Mouse (Mus musculus): Measurements from ENCODE around the gene Pcbd2. TPM values are rescaled to one million over a fixed set of nuclear protein-coding genes. Genes with fewer than 3 reads are reported as not detected.
A peak's percentile ranks its signal among the peaks of the same experiment; 100 is the strongest.

Gene Pcbd2
- total RNA-seq, 2 experiments from 2014 or later: 18.2 to 25.7 TPM

GRCm38 (mm10) chr13:55714501-55715166 is 12.5 kb upstream of the Pcbd2 start, which contains the start of gene Txndc15:
TSS of gene Txndc15 (plus strand) at chr13:55714650.
- DNase-seq: peak; percentile 91
- TF ChIP-seq CTCF (IDR thresholded peaks at IDR 0.05): no peak
- Histone ChIP-seq H3K27ac (peak within 1 kb of the TSS; percentile 95), H3K4me3 (peak within 1 kb of the TSS; percentile 94)
- intact Hi-C loops (cut with DNase I): no loop called here

GRCm38 (mm10) chr13:55715167-55715512 is 12.0 kb upstream of the Pcbd2 start:
- intact Hi-C loops (cut with DNase I): no loop called here
- peak overlapping the region; percentile 95 for H3K27ac ChIP-seq
- TF ChIP-seq CTCF (IDR thresholded peaks at IDR 0.05): no peak
- peak overlapping the region; percentile 94 for H3K4me3 ChIP-seq
- DNase-seq: no peak

- TF ChIP-seq CTCF (IDR thresholded peaks at IDR 0.05): no peak
- H3K4me3 ChIP-seq: peak overlapping the region; percentile 94; the same call in 1 of the 2 replicates
- intact Hi-C loops (cut with DNase I): no loop called here
- H3K27ac ChIP-seq: no peak overlapping the region
- no peak for DNase-seq
Measured at GRCm38 (mm10) chr13:55715908-55716510, 11.2 kb upstream of the Pcbd2 start.

GRCm38 (mm10) chr13:55721516-55721915 is 5.7 kb upstream of the Pcbd2 start:
- no peak overlapping the region for H3K4me3 ChIP-seq
- intact Hi-C loops (cut with DNase I): no loop called here
- no peak overlapping the region for H3K27ac ChIP-seq
- no peak for DNase-seq
- TF ChIP-seq CTCF (IDR thresholded peaks at IDR 0.05): no peak

GRCm38 (mm10) chr13:55721995-55722394 is 5.2 kb upstream of the Pcbd2 start:
- intact Hi-C loops (cut with DNase I): no loop called here
- no peak for DNase-seq
- no peak overlapping the region for H3K27ac ChIP-seq
- no peak for TF ChIP-seq CTCF (IDR thresholded peaks at IDR 0.05)
- no peak overlapping the region for H3K4me3 ChIP-seq

GRCm38 (mm10) chr13:55726598-55727119 is 509 bp upstream of the Pcbd2 start:
- DNase-seq: no peak
- Histone ChIP-seq H3K4me3 (peak overlapping the region; percentile 87), H3K27ac (peak overlapping the region; percentile 96)
- intact Hi-C loops (cut with DNase I): loop anchor here (5.0 kb wide), 2 partner anchors 34 to 124 kb away; partner anchors contain the start of gene B230219D22Rik
- TF ChIP-seq CTCF (IDR thresholded peaks at IDR 0.05): peak; percentile 47

GRCm38 (mm10) chr13:55727839-55728238 is 671 bp downstream of the Pcbd2 start:
- intact Hi-C loops (cut with DNase I): loop anchor here (2.0 to 5.0 kb wide), 3 partner anchors 36 to 126 kb away; partner anchors contain the start of gene B230219D22Rik
- Histone ChIP-seq H3K27ac (peak overlapping the region; percentile 96), H3K4me3 (peak overlapping the region; percentile 87)
- TF ChIP-seq CTCF (IDR thresholded peaks at IDR 0.05): peak; percentile 77
- peak; percentile 70 for DNase-seq

- no peak for DNase-seq
- H3K4me3 ChIP-seq: no peak overlapping the region
- intact Hi-C loops (cut with DNase I): loop anchor here (10.0 kb wide), 1 partner anchor 234 kb away; no protein-coding TSS in a partner anchor
- no peak overlapping the region for H3K27ac ChIP-seq
- no peak for TF ChIP-seq CTCF (IDR thresholded peaks at IDR 0.05)
Measured at GRCm38 (mm10) chr13:55730716-55731115, 3.5 kb downstream of the Pcbd2 start.

GRCm38 (mm10) chr13:55732121-55732520 is 5.0 kb downstream of the Pcbd2 start:
- intact Hi-C loops (cut with DNase I): loop anchor here (10.0 kb wide), 1 partner anchor 233 kb away; no protein-coding TSS in a partner anchor
- H3K27ac ChIP-seq: no peak overlapping the region
- no peak for TF ChIP-seq CTCF (IDR thresholded peaks at IDR 0.05)
- DNase-seq: no peak
- no peak overlapping the region for H3K4me3 ChIP-seq

GRCm38 (mm10) chr13:55733628-55734502 is 6.7 kb downstream of the Pcbd2 start:
- DNase-seq: no peak
- intact Hi-C loops (cut with DNase I): loop anchor here (10.0 kb wide), 1 partner anchor 231 kb away; no protein-coding TSS in a partner anchor

GRCm38 (mm10) chr13:55737885-55738284 is 10.7 kb downstream of the Pcbd2 start:
- Histone ChIP-seq H3K27ac (no peak overlapping the region), H3K4me3 (no peak overlapping the region)
- intact Hi-C loops (cut with DNase I): loop anchor here (10.0 kb wide), 1 partner anchor 227 kb away; no protein-coding TSS in a partner anchor
- TF ChIP-seq CTCF (IDR thresholded peaks at IDR 0.05): no peak
- no peak for DNase-seq

More at GRCm38 (mm10) chr13:55733628-55734502, 6.7 kb downstream of the Pcbd2 start:
- Histone ChIP-seq H3K27ac (no peak overlapping the region), H3K4me3 (no peak overlapping the region)
- no peak for TF ChIP-seq CTCF (IDR thresholded peaks at IDR 0.05)

GRCm38 (mm10) chr13:55742306-55742705 is 15.1 kb downstream of the Pcbd2 start:
- no peak for TF ChIP-seq CTCF (IDR thresholded peaks at IDR 0.05)
- H3K27ac ChIP-seq: no peak overlapping the region
- no peak overlapping the region for H3K4me3 ChIP-seq
- intact Hi-C loops (cut with DNase I): no loop called here
- no peak for DNase-seq

Data from gastrocnemius, adult 2 months (tissue).